Mouse (Mus musculus) lung, postnatal 0 days (tissue): Measurements from ENCODE around the gene Plekha4.

Source experiments
- CTCF ChIP-seq: IDR thresholded peaks from 2 replicates; pipeline ENCODE4 v1.5.1; 2016; ENCODE audit warnings: antibody characterized with exemption, mild to moderate bottlenecking
- EP300 ChIP-seq: IDR thresholded peaks from 2 replicates; pipeline ENCODE4 v1.6.1; 2016; ENCODE audit warnings: antibody characterized with exemption, mild to moderate bottlenecking, control low read depth

DNA sequence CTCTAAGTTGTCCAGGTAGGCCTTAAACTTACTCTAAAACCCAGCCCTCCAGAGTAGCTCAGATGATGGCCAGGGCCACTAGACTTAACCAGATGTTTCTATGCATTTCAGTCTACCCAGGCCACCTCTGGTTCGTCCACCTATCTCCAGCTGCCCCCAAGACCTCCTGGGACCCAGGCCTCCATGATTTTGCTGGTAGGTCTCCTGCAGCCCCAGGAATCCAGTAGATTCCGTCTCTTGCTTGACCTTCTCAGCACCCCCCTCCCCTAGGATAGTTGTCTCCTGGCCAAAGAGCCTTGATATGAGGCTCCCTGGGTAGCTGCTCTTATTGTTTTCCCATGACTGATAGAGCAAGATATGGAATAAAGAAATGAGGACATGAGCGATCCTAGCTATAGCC lies 13.0 kb downstream of the Plekha4 start:
- TF ChIP-seq CTCF: no peak
- TF ChIP-seq EP300: no peak
